Mouse (Mus musculus): Measurements from ENCODE around the gene Hecw2. TPM values are rescaled to one million over a fixed set of nuclear protein-coding genes. Genes with fewer than 3 reads are reported as not detected.

Gene Hecw2
- polyA plus RNA-seq, 1 experiment = 6.6 TPM

DNA sequence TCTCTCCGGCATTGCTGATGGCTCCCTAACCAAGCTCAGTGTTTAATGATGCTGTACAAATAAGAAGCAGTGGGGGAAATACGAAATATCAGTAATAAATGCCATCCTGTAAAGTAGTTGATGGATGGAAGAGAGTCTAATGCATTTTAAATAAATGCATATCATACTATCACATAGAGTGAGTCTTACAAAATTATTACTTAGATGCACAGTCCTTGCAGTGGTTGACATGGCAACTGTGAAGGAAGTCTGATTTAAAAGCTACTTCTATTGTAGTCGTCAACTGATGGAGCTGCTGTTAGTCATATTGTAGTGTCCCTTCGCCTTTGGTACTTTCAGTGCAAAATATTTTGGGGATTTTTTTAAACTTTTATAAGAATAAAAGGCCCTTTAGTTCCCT, 383.0 kb downstream of the Hecw2 start:
- Histone ChIP-seq H3K27me3 (replicated peaks; ENCODE audit: control insufficient read depth, insufficient read depth, low read length) (no peaks in the 10 kb centered on the region), H3K27ac (ENCODE audit: insufficient read depth, low read depth, low read length) (no peak overlapping the region), H3K4me1 (ENCODE audit: control insufficient read depth, insufficient read depth, low read length) (no peaks in the 10 kb centered on the region), H3K4me3 (ENCODE audit: insufficient read depth, low read depth, low read length) (no peak overlapping the region), H3K36me3 (ENCODE audit: control insufficient read depth, insufficient read depth, low read length) (no peaks in the 10 kb centered on the region)
- 88% methylated on average over 4 of the region's 4 CpGs for WGBS
- no peak for DNase-seq
- TF ChIP-seq CTCF (conservative IDR thresholded peaks at IDR 0.05; ENCODE audit: insufficient read depth, insufficient read length, low read depth, low read length) (no peak), POLR2A (IDR thresholded peaks at IDR 0.05; ENCODE audit: low read depth, low read length) (no peak)

DNA sequence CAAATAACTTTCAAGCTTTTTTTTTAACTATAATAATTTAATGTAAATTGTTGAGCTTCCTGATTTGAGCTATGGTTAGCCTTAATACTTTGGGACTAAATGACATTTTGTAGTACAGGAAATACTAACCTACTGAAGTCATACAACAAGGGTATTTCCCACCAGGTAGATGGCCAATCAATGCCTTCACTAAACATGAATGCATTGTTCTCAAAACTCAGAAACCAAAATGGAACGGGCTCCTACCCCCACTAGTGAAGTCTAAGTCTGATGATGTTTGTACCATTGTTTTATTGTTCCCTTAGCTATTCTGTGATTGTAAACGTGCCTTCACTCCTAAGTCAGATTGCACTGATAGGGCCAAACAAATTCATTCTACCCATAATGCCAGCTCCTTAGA, 386.7 kb downstream of the Hecw2 start:
- no peaks in the 10 kb centered on the region for H3K27me3 ChIP-seq (replicated peaks; ENCODE audit: control insufficient read depth, insufficient read depth, low read length)
- 76% methylated on average over 2 of the region's 2 CpGs for WGBS
- H3K4me1 ChIP-seq (ENCODE audit: control insufficient read depth, insufficient read depth, low read length) = no peaks in the 10 kb centered on the region
- DNase-seq = no peak
- H3K36me3 ChIP-seq (ENCODE audit: control insufficient read depth, insufficient read depth, low read length) = no peaks in the 10 kb centered on the region
- no peak overlapping the region for H3K4me3 ChIP-seq (ENCODE audit: insufficient read depth, low read depth, low read length)
- TF ChIP-seq POLR2A (IDR thresholded peaks at IDR 0.05; ENCODE audit: low read depth, low read length) (no peak), CTCF (conservative IDR thresholded peaks at IDR 0.05; ENCODE audit: insufficient read depth, insufficient read length, low read depth, low read length) (no peak)
- H3K27ac ChIP-seq (ENCODE audit: insufficient read depth, low read depth, low read length) = no peak overlapping the region

GRCm38 (mm10) chr1:53797811-53798210, 397.2 kb downstream of the Hecw2 start:
- TF ChIP-seq POLR2A (IDR thresholded peaks at IDR 0.05; ENCODE audit: low read depth, low read length) = no peak
- no peak for TF ChIP-seq CTCF (conservative IDR thresholded peaks at IDR 0.05; ENCODE audit: insufficient read depth, insufficient read length, low read depth, low read length)
- DNase-seq = no peak
- Histone ChIP-seq H3K27ac (ENCODE audit: insufficient read depth, low read depth, low read length) (no peak overlapping the region), H3K4me3 (ENCODE audit: insufficient read depth, low read depth, low read length) (no peak overlapping the region), H3K4me1 (ENCODE audit: control insufficient read depth, insufficient read depth, low read length) (no peaks in the 10 kb centered on the region), H3K27me3 (replicated peaks; ENCODE audit: control insufficient read depth, insufficient read depth, low read length) (no peaks in the 10 kb centered on the region), H3K36me3 (ENCODE audit: control insufficient read depth, insufficient read depth, low read length) (no peaks in the 10 kb centered on the region)
- 55% methylated on average over 3 of the region's 3 CpGs for WGBS

DNA sequence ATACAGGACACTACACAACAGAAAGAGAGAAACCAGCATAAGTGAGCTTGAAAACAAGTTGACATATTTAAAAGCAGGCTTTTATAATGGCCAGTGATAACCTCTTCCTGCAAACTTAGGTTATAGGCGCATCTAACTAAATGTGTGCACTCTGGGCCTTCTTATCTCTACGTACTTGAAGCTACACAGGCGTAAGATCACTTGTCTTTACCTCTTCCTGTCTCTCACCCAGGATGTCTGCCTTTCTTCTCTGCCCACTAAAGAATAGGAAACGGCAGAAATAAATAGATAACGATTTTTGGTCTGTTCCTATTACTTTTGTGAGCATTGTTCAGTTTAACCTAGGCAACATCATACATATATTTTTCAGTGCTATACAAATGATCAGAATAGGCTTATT, 397.9 kb downstream of the Hecw2 start:
- no peak for TF ChIP-seq POLR2A (IDR thresholded peaks at IDR 0.05; ENCODE audit: low read depth, low read length)
- no peak for TF ChIP-seq CTCF (conservative IDR thresholded peaks at IDR 0.05; ENCODE audit: insufficient read depth, insufficient read length, low read depth, low read length)
- H3K27ac ChIP-seq (ENCODE audit: insufficient read depth, low read depth, low read length) = no peak overlapping the region
- 89% methylated on average over 5 of the region's 5 CpGs for WGBS

DNA sequence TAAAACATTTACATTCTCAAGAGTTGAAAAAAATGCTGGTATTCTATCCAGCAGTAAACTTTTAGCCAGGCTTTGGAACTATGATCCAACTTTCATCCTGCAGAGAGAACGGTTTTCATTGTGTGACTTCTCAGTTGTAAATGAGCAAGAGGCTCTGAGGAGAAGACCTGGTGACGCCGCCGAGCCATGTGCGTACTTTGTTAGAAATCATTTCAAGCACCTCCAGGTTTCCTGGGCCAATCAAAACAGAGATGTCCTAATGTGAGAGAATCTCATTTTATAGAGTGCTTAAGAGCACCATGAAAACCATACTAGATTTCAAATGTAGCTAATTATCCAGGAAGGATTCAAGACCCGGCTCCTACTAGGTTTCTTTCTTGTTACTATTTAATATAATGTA, 398.7 kb downstream of the Hecw2 start:
- no peaks in the 10 kb centered on the region for H3K4me1 ChIP-seq (ENCODE audit: control insufficient read depth, insufficient read depth, low read length)
- no peak for DNase-seq
- H3K27ac ChIP-seq (ENCODE audit: insufficient read depth, low read depth, low read length) = no peak overlapping the region
- no peaks in the 10 kb centered on the region for H3K36me3 ChIP-seq (ENCODE audit: control insufficient read depth, insufficient read depth, low read length)
- no peaks in the 10 kb centered on the region for H3K27me3 ChIP-seq (replicated peaks; ENCODE audit: control insufficient read depth, insufficient read depth, low read length)
- H3K4me3 ChIP-seq (ENCODE audit: insufficient read depth, low read depth, low read length) = no peak overlapping the region
- 87% methylated on average over 6 of the region's 6 CpGs for WGBS
- TF ChIP-seq POLR2A (IDR thresholded peaks at IDR 0.05; ENCODE audit: low read depth, low read length) (no peak), CTCF (conservative IDR thresholded peaks at IDR 0.05; ENCODE audit: insufficient read depth, insufficient read length, low read depth, low read length) (no peak)

More for the DNA sequence above, 397.9 kb downstream of the Hecw2 start:
- no peak for DNase-seq
- Histone ChIP-seq H3K36me3 (ENCODE audit: control insufficient read depth, insufficient read depth, low read length) (no peaks in the 10 kb centered on the region), H3K4me3 (ENCODE audit: insufficient read depth, low read depth, low read length) (no peak overlapping the region), H3K27me3 (replicated peaks; ENCODE audit: control insufficient read depth, insufficient read depth, low read length) (no peaks in the 10 kb centered on the region), H3K4me1 (ENCODE audit: control insufficient read depth, insufficient read depth, low read length) (no peaks in the 10 kb centered on the region)

DNA sequence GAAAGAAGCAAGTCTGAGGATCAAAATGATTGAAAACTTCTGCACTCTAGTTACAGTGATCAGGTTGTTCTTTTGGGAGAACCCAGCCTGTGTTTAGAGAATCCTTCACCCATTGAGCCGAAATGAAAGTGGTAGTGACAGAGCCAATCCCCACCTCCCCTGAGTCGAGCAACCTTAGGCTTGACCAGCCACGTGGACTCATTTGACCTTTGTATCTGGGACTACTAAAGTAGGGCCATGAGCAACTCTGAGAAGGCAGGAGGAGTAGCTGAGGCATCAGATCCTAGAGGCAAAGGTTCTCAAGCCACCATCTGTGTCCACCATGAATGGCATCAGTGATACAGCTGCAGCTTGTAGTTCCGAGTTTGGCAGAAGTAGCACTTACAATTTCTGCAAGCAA, 399.4 kb downstream of the Hecw2 start:
- H3K4me3 ChIP-seq (ENCODE audit: insufficient read depth, low read depth, low read length) = no peak overlapping the region
- no peaks in the 10 kb centered on the region for H3K36me3 ChIP-seq (ENCODE audit: control insufficient read depth, insufficient read depth, low read length)
- no peaks in the 10 kb centered on the region for H3K27me3 ChIP-seq (replicated peaks; ENCODE audit: control insufficient read depth, insufficient read depth, low read length)
- peak; percentile 9 for DNase-seq
- H3K4me1 ChIP-seq (ENCODE audit: control insufficient read depth, insufficient read depth, low read length) = no peaks in the 10 kb centered on the region
- no peak for TF ChIP-seq POLR2A (IDR thresholded peaks at IDR 0.05; ENCODE audit: low read depth, low read length)
- no peak for TF ChIP-seq CTCF (conservative IDR thresholded peaks at IDR 0.05; ENCODE audit: insufficient read depth, insufficient read length, low read depth, low read length)
- H3K27ac ChIP-seq (ENCODE audit: insufficient read depth, low read depth, low read length) = no peak overlapping the region
- WGBS = 66% methylated on average over 4 of the region's 4 CpGs

DNA sequence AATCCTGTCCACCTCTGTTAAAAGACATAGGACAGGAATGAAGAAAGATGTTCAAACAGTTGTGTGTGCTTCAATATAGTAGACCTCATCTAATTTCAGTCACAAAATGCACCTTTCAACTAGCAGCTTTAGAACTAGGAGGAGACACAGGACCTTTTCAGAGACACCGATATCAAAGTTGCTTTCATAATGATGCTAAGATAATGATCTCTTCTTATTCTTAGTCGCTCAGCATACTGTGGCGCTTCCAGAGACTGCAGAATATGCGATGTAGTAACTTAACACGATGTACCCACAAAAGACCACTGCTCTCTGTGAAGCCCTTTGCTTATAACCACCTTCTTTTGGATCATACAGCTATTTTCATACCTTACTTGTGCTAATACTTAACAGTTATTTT, 399.9 kb downstream of the Hecw2 start:
- DNase-seq = no peak
- no peaks in the 10 kb centered on the region for H3K36me3 ChIP-seq (ENCODE audit: control insufficient read depth, insufficient read depth, low read length)
- H3K4me1 ChIP-seq (ENCODE audit: control insufficient read depth, insufficient read depth, low read length) = no peaks in the 10 kb centered on the region
- H3K4me3 ChIP-seq (ENCODE audit: insufficient read depth, low read depth, low read length) = no peak overlapping the region
- no peaks in the 10 kb centered on the region for H3K27me3 ChIP-seq (replicated peaks; ENCODE audit: control insufficient read depth, insufficient read depth, low read length)
- no peak overlapping the region for H3K27ac ChIP-seq (ENCODE audit: insufficient read depth, low read depth, low read length)
- TF ChIP-seq CTCF (conservative IDR thresholded peaks at IDR 0.05; ENCODE audit: insufficient read depth, insufficient read length, low read depth, low read length) (no peak), POLR2A (IDR thresholded peaks at IDR 0.05; ENCODE audit: low read depth, low read length) (no peak)
- WGBS = 92% methylated on average over 5 of the region's 5 CpGs

DNA sequence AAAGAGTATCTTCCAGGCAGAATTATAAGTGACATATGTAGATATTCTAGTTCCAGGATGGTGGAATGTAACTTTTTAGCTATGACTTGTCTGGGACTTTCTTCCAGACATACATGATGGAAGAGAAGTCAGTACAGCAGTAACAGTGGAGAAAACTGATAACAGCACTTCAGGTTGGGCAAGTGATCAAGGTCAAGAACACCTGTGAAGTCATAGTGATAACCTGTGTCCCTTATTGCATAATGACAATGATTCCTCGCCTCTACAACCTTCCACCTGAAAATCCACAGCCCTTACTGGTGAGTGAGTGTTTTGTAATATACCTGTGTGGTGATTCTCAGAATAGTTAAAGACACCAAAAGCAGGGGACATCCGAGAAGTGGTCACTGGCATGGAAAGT, 400.7 kb downstream of the Hecw2 start:
- DNase-seq = no peak
- no peaks in the 10 kb centered on the region for H3K4me1 ChIP-seq (ENCODE audit: control insufficient read depth, insufficient read depth, low read length)
- H3K4me3 ChIP-seq (ENCODE audit: insufficient read depth, low read depth, low read length) = no peak overlapping the region
- H3K27ac ChIP-seq (ENCODE audit: insufficient read depth, low read depth, low read length) = no peak overlapping the region
- TF ChIP-seq POLR2A (IDR thresholded peaks at IDR 0.05; ENCODE audit: low read depth, low read length) = no peak
- no peak for TF ChIP-seq CTCF (conservative IDR thresholded peaks at IDR 0.05; ENCODE audit: insufficient read depth, insufficient read length, low read depth, low read length)
- H3K36me3 ChIP-seq (ENCODE audit: control insufficient read depth, insufficient read depth, low read length) = no peaks in the 10 kb centered on the region
- no peaks in the 10 kb centered on the region for H3K27me3 ChIP-seq (replicated peaks; ENCODE audit: control insufficient read depth, insufficient read depth, low read length)
- WGBS = 93% methylated on average over 2 of the region's 2 CpGs

Measured in kidney, adult 2 months (tissue).